Mouse (Mus musculus): ENCODE measurements around the gene Zfp994.
"Not testable (repeated sequence)": the region's sequence is repeated elsewhere in the genome, so short reads cannot be mapped to it uniquely, and the experiment has no call there.

- TF ChIP-seq POLR2A (IDR thresholded peaks at IDR 0.05; ENCODE audit: insufficient read length, low read depth); USF1 (IDR thresholded peaks at IDR 0.05; ENCODE audit: low read depth); MAX (IDR thresholded peaks at IDR 0.05; ENCODE audit: low read depth); E2F4 (IDR thresholded peaks at IDR 0.05; ENCODE audit: insufficient read depth): not testable (repeated sequence)
These were observed 5.3 kb upstream of the Zfp994 start for GRCm38 (mm10) chr17:22230701-22231100.

Data from myocyte (in vitro differentiated cells).